Mouse (Mus musculus) CH12.LX (cell line): ENCODE data around the gene Cdh26.

Source experiments
- CHD2 ChIP-seq: IDR thresholded peaks from 2 replicates; pipeline ENCODE4 v1.6.1; 2011; ENCODE audit warnings: low read length, improper control_type of control experiment
- CTCF ChIP-seq, 2 experiments: IDR thresholded peaks in 1 of 2; conservative IDR thresholded peaks in 1 of 2; 2 replicates each; pipeline ENCODE4 v1.5.1; 2011 to 2012; ENCODE audit warnings: low read depth in 2 of 2, low read length in 2 of 2, improper control_type of control experiment in 1 of 2, inconsistent platforms in 1 of 2, mild to moderate bottlenecking in 1 of 2, moderate library complexity in 1 of 2
- E2F4 ChIP-seq: IDR thresholded peaks from 2 replicates; pipeline ENCODE4 v1.6.1; 2011; ENCODE audit warnings: low read depth, low read length, improper control_type of control experiment; ENCODE audit not compliant: insufficient replicate concordance
- POLR2A ChIP-seq: IDR thresholded peaks from 2 replicates; pipeline ENCODE4 v1.6.1; 2011; ENCODE audit warnings: low read depth, mild to moderate bottlenecking, improper control_type of control experiment, low read length

DNA sequence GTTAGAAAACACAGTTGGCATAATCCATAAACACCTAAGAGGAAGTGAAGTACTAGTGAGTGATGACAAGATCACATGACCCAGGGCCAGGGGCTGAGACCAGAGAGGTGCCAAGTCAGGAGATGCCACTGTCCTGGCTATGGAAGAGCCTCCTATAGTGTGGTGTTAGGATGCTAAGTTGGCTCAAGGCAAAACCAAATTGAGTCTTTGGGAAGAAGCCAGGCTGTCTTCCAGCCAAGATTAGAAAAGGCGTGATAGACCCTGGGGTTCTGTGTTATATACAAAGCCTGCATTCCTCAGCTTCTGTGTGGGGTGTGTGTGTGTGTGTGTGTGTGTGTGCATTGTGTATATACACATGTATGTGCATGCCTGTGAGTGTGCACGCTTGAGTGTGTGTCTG, 48.7 kb downstream of the Cdh26 start:
- TF ChIP-seq POLR2A (no peak), E2F4 (no peak), CHD2 (no peak), CTCF (conservative IDR thresholded peaks at IDR 0.05 in 1 of 2, IDR thresholded peaks at IDR 0.05 in 1 of 2; ENCODE audit: low read depth in 2 of 2, low read length in 2 of 2) (no peak)
